Mouse (Mus musculus): ENCODE data around the gene Bdkrb2.
A peak's percentile ranks its signal among the peaks of the same experiment; 100 is the strongest.

The Bdkrb2 gene

GRCm38 (mm10) chr12:105562936-105563680, at the start of gene Bdkrb2:
Gene Bdkrb2 (plus strand): TSS chr12:105563226.
- peak; percentile 33 for DNase-seq (ENCODE audit: low spot score)

DNA sequence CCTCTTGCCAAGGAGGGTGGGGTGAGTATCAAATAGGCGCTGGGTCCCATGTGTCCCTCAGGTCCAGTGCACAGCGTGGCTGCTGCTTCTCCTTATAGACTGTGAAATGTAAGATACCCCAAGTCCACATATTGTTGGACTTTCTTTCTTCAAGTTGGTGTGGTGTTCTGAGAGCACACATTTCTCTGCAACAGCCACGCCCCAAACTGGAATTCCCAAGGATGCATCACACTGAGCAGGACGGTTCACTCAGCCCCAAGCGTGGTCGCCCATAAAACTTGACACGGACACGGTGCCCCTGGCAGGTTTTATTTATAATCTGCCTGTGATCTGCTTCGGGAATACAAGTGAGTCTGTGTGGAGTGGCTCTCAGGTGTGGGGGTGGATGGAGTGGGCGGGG, 48.9 kb upstream of the Bdkrb2 start:
- no peak for DNase-seq (ENCODE audit: low spot score)

- no peak for DNase-seq (ENCODE audit: low spot score)
Measured at GRCm38 (mm10) chr12:105517026-105517675, 45.9 kb upstream of the Bdkrb2 start.

- no peak for DNase-seq (ENCODE audit: low spot score)
Measured at GRCm38 (mm10) chr12:105519851-105520250, 43.2 kb upstream of the Bdkrb2 start.

GRCm38 (mm10) chr12:105521170-105521762, 41.8 kb upstream of the Bdkrb2 start:
- no peak for DNase-seq (ENCODE audit: low spot score)

DNA sequence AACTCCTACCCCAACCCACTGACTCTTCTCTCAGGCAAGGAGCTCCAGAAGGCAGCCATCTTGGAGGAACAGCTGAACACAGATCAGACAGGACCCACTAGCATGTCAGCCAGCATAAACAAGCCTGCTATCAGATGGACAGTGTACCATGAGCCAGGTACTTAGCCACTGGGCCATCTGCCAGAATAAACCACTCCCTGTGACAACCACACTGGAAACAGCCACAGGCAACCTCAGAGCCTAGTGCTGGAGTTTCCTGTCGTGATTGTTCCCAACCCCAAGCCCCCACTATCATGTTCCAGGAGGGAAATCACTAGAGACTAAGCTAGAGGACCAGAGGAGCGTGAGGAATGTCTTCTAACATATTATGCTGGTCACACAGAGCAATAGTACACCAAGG, 39.3 kb upstream of the Bdkrb2 start:
- no peak for DNase-seq (ENCODE audit: low spot score)

DNA sequence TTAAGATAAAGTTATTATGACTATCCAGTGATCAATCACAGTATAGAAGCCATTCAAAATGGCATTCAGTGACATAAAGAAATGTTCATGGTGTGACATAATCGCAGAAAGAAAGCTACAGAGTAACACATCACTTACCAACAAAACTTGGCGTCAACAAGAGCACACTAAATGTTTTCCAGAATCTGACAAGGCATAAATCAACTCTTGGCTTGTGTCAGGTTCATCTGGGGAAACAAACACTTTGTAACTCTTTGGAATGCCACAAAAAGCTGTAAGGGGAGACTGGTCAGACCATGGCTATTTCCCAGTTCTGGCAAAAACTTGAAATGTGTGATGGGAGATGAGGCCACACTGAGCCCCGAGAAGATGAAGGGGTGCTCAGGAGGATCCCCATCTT, 36.8 kb upstream of the Bdkrb2 start:
- DNase-seq (ENCODE audit: low spot score) = no peak

GRCm38 (mm10) chr12:105526829-105527228, 36.2 kb upstream of the Bdkrb2 start:
- no peak for DNase-seq (ENCODE audit: low spot score)

DNA sequence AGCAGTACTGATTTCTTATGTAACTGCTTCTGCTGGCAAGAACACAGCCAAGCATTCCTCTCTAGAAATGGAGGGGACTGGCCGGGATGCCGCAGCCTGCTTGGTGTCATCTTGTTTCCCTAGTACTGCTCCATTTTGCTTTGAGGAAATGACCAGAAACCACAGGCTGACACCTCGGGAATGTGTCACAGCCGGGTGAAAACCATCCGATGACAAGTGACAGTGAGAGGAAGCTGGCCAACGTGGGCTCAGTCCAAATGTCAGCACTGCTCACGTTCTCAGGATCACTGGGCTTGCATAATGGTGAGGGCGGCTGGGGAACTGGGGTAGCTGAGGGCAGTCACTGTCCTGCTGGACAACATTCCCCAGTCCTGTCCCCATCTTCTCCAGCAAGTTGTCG, 33.5 kb upstream of the Bdkrb2 start:
- no peak for DNase-seq (ENCODE audit: low spot score)

- no peak for DNase-seq (ENCODE audit: low spot score)
Measured at GRCm38 (mm10) chr12:105531724-105532371, 31.2 kb upstream of the Bdkrb2 start.

DNA sequence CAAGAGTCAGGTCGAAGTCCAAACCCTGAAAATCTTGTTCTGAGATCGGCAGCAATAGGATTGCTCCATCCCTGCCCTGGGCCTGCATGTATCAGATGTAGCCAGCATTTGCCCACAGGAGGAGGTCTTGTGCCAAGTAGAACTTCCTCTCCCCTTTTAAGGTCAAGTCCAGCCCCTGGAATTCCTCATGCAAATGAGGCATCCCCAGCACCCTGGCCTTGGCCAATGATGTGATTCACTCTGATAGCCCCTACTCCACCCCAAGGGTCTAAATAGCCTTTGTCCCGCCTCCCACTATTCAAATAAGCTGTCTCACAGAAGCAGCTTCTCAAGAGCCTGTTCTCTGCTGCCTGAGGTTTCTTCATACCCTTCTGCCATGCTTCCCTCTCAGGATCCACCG, 28.2 kb upstream of the Bdkrb2 start:
- DNase-seq (ENCODE audit: low spot score) = no peak

DNA sequence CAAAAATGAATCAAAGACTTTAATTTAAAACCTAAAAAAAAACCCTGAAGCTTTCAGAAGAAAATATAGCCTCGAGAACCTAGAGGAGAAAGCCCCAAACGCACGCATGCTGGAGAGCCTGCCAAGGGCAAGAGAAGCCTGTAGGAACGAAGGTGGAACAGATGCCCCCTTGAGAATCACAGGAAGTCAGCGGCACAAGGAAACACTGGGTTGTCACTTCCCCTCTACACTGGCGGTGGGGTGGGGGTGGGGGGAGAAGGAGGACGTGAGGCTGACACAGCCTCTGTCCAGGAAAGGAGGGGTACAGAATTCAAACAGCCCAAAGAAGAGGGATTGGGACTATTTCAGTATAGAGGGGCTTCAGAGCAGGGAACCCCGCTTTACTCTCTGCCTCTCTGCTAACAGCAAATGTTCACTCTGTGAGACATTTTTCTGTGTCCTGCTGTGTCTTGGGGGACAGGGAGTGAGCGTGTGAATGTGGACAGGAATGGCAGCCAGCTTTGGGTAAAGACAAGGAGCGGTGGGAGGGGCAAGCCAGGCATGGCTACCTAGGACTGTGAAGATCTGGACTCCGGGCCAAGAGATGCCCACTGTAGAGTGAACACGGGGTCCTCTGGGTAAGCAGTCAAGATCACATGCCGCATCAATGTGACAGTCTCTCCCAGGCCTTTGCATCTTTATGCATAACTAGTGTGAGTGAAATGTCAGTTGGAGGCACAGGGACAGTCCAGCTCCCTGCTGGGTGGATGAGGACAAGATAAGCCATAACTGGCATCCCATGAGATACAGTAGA, 26.9 kb upstream of the Bdkrb2 start:
- no peak for DNase-seq (ENCODE audit: low spot score)

DNA sequence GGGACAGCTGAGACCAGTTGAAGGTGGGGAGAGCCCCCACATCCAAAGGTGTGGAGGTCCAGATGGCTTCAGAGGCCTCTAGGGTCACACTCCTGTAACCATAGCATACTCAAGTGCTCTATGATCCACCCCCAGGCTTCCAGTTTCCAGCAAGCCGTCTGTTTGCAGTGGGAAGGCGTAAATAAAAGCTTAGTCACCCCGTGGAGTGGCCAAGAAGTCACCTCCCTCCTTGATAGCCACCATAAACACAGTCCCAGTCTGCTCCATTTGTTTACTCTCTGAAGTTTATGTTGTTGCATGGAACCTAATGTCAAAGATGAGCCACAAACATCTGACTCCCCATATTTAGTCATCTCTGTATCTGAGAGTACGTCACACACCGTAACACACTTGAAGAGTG, 25.9 kb upstream of the Bdkrb2 start:
- DNase-seq (ENCODE audit: low spot score) = no peak

DNA sequence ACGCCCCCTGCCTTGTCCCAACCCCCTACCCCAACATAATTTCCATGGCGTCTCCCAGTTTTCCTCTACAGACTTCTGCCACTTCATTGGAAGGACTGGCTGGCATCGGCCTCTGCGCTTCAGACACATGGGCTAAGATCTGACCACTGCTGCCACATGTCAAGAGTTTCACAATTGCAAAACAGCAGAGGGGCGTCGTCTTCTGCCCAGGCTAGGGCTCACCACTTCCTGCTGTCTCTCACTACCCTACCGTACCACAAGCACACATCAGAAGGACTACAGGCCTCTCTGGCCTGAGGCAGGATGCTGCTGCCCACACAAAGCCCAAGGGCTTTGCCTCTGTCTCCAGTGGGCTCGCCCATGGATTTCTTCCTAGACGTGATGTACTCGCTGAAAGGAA, 23.4 kb upstream of the Bdkrb2 start:
- no peak for DNase-seq (ENCODE audit: low spot score)

GRCm38 (mm10) chr12:105541590-105542402, 21.2 kb upstream of the Bdkrb2 start:
- no peak for DNase-seq (ENCODE audit: low spot score)

DNA sequence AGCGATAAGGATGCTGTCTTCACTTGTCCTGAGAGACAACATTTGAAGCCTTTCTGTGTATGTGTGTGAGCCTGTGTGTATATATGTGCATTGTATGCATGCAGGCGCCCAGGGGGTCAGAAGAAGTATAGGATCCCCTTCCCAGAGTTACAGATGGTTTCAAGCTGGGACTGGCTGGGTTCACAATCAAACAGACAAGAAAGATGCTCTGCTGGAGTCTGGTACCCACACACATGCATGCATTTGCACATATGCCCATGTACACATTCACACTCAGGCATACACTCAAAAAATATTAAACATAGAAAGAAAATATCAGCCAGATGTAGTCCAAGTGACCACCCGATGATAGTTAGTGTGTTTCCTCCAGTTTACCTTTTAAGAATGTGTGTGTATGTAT, 20.5 kb upstream of the Bdkrb2 start:
- DNase-seq (ENCODE audit: low spot score) = no peak

DNA sequence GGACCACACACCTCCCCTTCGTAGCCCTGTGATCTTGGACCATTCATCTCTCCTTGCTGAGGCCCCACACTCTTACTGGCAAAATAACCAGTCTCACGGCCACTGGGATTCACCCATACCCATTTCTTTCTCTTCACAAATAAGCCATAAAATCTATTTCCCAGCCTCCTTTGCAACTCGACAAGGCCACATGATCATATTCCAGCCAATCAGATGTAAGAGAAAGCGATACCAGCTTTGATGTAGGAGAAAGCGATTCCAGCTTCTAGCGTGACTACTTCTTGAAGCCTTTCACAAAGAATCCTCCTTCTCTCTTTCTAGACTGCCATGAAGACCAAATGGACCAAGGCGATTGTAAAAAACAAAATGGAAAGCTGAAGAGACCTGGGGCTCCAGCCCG, 19.9 kb upstream of the Bdkrb2 start:
- DNase-seq (ENCODE audit: low spot score) = no peak

GRCm38 (mm10) chr12:105543751-105544150, 19.3 kb upstream of the Bdkrb2 start:
- no peak for DNase-seq (ENCODE audit: low spot score)

DNA sequence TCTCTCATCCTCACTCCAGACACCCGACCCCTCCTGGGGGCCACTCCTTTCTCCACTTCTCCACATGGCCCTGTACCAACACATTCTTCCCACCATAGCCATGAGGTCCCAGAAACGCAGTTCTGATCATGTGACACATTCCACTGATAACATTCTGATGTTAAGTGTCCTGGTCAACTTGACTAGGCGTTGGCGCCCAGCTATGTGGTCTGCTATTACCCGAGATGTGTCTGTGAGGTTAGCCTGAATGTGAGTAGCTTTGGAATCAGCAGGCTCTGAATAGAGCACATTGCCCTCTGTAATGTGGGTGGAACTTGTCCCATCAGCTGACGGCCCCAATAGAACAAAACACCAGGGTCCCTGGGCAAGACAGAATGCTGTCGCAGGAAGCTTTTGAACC, 18.2 kb upstream of the Bdkrb2 start:
- DNase-seq (ENCODE audit: low spot score) = no peak

- DNase-seq (ENCODE audit: low spot score) = no peak
Measured at GRCm38 (mm10) chr12:105545696-105546435, 17.2 kb upstream of the Bdkrb2 start.

- DNase-seq (ENCODE audit: low spot score) = no peak
Measured at GRCm38 (mm10) chr12:105546538-105546937, 16.5 kb upstream of the Bdkrb2 start.
